Mouse (Mus musculus) cerebellum, adult 9-10 months (tissue): ENCODE data around the gene Arl3.
"Not testable (repeated sequence)": the region's sequence is repeated elsewhere in the genome, so short reads cannot be mapped to it uniquely, and the experiment has no call there.

Experiments used
- DNase-seq: peaks from one replicate; pipeline ENCODE4 v3.0.0; 2022

The Arl3 gene

DNA sequence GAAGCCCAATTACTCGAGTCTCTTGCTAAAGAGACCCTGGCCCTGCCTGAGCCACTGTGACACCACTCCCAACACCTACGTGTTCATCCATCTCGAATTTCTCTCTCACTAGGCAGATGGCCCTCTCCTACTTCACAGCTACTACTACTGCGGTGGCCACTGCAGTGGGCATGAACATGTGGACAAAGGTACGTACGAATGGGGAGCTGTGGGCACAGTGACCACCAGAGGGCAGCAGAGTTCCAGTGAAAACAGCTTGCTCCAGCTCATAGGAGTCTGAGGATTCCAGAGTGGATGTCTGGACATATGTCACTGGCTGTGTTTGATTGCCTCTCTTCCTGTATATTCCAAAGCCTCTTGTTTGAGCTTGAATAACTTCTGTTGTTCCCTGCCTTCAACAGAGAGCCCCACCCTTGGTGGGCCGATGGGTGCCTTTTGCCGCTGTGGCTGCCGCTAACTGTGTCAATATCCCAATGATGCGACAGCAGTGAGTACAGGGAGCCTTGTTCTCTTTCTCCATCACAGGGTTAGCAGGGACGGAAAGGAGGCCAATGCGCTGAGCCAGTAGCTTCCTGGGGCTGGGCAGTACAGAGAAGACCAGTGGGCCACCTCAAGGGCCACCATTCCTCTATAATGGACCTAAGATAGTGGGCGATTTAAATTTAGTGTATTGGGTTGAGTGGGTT lies 15.0 kb upstream of the Arl3 start:
- peak; percentile 88 for DNase-seq

GRCm38 (mm10) chr19:46575196-46575595 lies 2.2 kb upstream of the Arl3 start:
- no peak for DNase-seq

- DNase-seq: peak; percentile 54
Observed at GRCm38 (mm10) chr19:46573990-46574389, 992 bp upstream of the Arl3 start.

DNA sequence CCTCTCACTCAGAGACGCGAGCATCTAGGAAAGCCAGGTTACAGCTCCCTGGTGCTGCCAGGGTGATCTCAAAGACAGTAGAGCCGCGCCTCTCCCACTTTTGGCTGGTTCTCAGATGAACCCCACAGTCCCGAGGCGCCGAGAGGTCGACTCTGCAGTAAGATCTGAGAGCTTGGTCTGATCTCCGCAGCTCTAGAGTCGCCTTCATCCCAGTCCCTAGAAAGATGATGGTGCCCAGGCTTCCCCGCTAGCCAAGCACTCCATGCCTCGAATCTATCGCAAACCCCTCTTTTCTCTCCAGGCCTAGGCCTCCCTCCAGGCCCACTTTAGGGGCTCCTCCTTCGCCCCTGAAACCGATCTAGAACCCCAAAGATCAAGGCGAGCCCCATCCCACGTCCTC lies 450 bp downstream of the Arl3 start:
- DNase-seq: no peak

DNA sequence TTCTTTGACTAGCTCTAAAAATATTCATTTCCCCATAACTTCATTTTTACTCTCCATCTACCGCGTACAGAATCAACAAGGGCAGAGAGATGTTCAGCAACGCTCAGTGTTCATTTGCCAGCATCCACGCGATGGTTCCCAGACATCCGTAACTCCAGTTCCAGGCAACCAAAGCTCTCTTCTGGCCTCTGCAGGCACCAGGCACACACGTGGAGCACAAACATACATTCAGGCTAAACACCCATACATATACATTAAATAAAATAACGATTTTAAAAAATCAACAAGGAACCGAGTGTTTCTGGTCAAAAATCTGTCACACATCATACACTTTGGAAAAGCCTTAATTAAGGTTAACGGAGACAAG lies 1.1 kb downstream of the Arl3 start:
- DNase-seq: no peak

DNA sequence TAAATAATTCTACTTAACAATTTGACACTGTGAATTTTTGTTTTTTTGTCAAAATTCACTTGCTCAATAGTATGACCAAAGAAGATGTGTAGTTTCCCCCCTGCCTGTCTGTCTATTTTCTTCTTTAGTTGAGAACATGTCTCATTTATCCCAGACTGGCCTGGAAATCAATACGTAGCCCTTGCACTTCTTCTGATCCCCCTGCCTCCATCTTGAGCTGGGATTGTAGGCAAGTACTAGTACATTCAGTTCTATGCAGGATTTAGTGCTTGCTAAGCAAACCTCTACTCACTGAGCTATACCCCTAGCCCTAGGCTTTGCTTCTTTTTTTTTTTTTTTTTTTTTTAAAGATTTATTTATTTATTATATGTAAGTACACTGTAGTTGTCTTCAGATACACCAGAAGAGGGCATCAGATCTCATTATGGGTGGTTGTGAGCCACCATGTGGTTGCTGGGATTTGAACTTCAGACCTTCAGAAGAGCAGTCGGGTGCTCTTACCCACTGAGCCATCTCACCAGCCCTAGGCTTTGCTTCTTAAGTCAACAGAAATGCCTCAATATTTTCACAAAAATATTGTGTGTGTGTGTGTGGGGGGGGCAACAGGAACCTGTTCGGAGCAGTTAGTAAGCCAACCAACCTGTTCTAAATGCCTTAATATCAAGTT lies 1.7 kb downstream of the Arl3 start:
- DNase-seq: not testable (repeated sequence)

- DNase-seq: no peak
Observed at GRCm38 (mm10) chr19:46564043-46564462, 8.9 kb downstream of the Arl3 start.

- no peak for DNase-seq
Observed at GRCm38 (mm10) chr19:46563603-46564002, 9.4 kb downstream of the Arl3 start.

DNA sequence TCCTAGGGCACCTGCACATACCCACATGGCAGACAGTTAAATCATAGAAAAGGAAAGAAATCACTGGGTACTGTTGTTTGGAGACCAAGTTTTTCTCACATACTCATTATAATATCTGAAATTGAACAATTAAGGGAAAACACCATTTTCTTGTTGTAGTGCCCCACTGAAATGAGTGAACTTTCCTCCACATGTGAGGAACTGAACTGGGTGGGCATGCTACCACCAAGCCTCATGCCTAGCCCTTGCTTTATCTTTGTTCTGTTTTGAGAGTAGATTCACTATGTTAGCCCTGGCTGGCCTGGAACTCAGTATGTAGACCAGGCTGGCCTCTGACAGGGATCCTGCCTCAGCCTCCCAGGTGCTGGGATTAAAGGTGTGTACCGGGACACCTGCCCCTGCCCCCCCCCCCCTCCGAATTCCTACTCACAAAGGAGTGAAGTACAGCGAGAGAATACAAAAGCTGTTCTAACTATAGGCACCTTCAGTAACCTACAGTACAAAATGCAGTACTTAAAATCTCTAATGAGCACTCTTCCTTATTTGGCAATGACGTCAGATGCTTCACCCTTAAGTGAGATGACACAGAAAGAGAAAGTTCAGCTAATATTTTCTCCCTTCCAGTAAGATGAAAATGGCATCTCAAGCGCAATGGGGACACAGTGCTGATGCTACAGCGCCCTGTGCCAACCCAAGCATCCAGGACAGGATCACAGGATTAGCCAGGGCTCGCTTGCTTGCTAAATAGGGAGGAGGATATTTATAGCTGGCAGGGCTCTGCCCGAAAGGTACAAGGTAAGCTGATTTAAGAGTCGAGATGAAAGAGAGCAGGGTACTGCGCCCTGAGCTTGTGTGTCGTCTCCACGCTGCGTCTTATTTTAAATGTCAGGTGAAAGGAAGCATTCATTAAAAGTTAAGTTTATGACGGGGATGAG lies 10.2 kb downstream of the Arl3 start:
- DNase-seq: peak; percentile 85

DNA sequence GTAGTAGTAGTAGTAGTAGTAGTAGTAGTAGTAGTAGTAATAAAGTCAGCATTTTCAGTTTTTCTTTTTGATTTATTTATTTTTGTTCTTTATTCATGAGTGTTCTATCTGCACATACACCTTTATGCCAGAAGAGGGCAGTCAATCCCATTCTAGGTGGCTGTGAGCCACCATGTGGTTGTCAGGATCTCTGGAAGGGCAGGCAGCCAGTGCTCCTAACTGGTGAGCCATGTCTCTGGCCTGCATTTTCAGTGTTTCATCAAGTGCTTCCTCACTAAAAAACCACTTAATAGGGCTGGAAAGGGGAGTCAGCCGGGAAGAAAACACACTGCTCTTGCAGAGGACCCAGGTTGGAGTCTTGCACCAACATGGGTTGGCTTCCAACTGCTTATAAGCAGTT lies 10.9 kb downstream of the Arl3 start:
- DNase-seq: peak; percentile 85

- DNase-seq: peak; percentile 71
Observed at GRCm38 (mm10) chr19:46558631-46559030, 14.4 kb downstream of the Arl3 start.

- no peak for DNase-seq
Observed at GRCm38 (mm10) chr19:46558009-46558408, 15.0 kb downstream of the Arl3 start.

GRCm38 (mm10) chr19:46553541-46553955 lies 19.4 kb downstream of the Arl3 start:
- DNase-seq: no peak

DNA sequence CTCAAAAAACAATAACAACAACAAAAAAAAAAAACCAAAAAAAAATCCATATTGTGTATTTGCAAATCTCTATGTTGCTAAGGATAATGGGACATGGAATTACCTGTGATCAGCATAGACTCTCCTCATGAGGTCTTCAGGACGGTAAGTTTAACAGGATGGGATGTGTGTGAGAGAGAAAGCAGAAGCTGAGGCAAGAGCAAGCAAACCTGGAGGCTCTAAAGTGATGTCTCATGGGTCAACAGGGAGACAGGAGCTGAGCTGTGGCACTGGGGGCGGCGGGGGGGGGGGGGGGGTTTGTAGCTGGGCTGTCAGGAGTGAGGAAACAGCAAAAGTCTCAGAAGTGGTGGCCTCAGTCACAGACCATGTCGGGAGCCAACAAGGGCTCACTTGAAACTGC lies 20.5 kb downstream of the Arl3 start:
- DNase-seq: no peak

DNA sequence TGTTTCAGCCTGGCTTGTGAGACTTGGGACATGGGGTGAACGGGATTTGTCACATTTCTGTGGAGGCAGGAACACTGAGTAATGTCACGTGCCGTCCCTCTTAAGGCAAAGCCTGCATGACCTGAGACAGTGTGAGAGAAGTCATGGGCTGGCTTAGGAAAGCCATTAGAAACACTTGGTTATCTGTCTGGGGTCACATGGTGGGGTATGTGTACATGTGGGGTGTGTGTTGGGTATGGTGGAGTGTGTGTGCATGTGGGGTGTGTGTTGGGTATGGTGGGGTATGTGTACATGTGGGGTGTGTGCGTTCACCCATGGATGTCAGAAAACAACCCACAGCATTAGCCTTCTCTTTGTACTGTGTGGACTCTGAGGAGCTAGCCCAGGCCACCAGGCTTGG lies 22.6 kb downstream of the Arl3 start:
- DNase-seq: no peak

DNA sequence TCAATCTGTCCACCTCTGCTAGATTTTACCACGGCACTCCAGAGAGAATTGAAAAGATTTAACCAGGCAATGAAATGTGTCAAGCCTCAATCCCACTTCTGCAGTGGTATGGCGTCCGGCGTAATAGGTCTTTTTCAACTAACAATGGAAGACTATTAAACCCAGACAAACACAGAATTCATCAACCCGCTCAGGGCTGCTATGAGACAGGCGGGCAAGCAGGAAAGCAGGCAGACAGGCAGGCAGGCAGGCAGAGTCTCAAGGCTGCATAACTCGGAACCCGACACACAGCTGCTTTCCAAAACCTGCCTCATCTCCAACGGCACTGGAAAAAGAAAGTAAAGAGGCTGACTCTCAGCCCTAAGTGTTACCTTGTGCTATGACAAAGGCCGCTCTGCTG lies 24.9 kb downstream of the Arl3 start:
- DNase-seq: no peak

DNA sequence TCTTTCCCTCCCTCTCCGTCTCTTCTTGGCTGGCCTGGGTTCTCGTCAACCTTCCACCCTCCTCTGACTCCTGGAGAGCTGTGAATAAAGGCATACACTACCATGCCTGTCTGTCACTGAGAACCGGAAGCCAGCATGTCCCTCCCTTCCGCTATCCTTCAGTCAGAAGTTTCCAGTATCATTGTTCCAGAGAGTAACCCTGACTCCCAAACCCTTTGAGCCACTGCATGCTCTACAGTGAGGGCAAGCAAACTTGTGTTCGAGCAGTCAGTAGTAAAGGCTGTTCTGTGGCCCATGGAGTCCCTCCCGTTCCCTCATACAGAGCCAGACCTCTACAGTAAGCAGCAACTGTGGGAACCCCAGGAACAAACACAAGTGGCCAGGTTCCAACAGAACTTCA lies 25.4 kb downstream of the Arl3 start:
- DNase-seq: no peak

DNA sequence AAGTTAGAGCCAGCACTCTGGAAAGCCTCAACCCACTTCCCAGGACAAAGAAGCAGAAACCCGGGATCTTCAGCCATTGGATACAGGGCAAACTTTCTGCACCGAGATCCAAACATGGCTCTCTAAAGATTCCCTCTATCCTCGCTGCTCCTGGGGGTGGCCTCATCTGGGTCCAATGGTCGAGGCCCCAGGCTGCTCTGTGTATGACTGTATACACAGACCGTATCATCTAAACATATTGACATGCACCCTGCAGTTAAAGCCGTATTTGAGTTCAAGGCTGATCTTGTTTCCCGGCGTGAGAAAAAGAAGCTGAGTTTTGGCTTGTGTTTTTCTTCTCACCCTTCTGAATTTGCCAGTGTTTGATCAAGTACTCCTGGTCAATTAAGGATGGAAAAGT lies 30.2 kb downstream of the Arl3 start:
- DNase-seq: no peak

DNA sequence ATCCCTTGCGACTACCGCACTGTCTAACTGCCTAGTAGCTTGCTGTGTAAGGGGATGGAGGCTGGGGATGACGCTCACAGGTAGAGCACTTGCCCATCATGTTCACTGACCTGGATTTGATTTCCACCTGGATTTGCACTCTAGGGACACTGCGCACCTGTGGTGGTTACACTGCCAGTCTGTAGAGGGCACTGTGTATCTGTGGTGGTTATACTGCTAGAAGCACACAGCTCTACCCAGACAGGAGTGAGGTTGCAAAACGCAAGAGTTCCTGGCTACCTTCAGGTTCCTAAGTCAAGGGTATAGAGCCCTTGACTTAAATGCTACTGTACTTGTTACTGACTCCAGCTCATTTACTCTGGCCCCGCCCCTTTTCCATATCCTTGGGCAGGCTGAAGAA lies 34.8 kb downstream of the Arl3 start:
- DNase-seq: no peak

- DNase-seq: no peak
Observed at GRCm38 (mm10) chr19:46537357-46537756, 35.6 kb downstream of the Arl3 start.

DNA sequence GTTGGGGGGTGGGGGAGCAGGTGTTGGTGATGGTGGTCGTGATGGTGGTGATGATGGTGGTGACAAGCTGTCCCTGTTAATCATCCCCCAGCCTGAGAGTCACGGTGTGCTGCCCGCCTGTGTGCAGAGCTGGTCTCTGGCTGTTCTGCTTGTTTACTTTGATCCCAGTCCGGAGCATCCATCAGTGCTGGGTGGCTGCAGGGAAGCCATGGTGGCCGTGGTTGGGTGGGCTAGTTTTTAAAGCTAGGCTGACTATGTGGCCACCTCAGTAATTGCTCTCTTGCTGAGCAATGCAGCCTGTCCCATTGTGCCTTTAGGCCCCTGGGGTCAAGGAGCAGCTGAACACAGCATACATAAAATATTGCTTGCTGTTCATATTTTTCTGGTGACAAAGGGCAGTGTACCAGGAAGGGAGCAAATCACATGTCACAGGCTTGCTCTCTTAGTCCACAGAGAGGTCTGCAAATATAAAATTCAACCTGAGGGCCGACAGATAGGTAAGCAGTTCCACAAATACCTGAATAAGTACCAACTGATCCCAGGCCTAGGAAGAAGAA lies 38.4 kb downstream of the Arl3 start:
- no peak for DNase-seq

DNA sequence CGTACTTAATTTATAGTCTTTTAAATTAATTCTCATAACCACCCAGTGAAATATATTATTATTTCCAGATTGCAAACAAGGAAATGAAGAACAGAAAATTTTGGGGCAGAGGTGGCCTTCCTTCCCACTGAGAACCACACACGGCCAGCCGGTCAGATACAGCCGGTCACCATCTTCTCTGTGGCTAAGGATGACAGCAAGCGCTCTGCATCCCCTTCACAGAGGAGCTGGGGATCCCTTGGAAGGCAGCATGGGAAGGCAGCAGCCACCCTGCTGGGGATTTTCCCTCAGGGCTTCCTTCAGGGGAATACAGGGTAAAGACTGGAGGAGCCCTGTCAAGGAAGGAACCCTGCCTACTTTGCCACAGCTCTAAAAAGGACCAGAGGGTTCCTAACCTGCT lies 39.5 kb downstream of the Arl3 start:
- no peak for DNase-seq

- DNase-seq: no peak
Observed at GRCm38 (mm10) chr19:46533066-46533465, 39.9 kb downstream of the Arl3 start.
